Mouse (Mus musculus) gastrocnemius, postnatal 10 days (tissue): Measurements from ENCODE around the gene Lypd1. TPM values are rescaled to one million over a fixed set of nuclear protein-coding genes. Genes with fewer than 3 reads are reported as not detected.

Experiments
- DNase-seq: peaks from one replicate; pipeline ENCODE4 v3.0.0; 2021; ENCODE audit warnings: mixed read lengths
- long read RNA-seq, 2 experiments: library from polyadenylated mRNA; stranded (forward); transcript quantifications; one replicate each; pipeline ENCODE4 v2.0.0; 2021
- total RNA-seq, 2 experiments: library from RNA; stranded (reverse); gene quantifications; 2 replicates each; pipeline ENCODE4 v1.2.3; 2021

Lypd1 gene
- total RNA-seq: under 1 TPM; 0.28 to 0.41 TPM
- long read RNA-seq, experiment 1, full-length matches to known transcripts: 1 of 1 reads
- long read RNA-seq, experiment 1, partial matches to known transcripts: 0 of 1 reads
- long read RNA-seq, experiment 1, other reads (novel, unspliced or antisense): 0 of 1 reads
- long read RNA-seq, experiment 2, full-length matches to known transcripts: 2 of 2 reads
- long read RNA-seq, experiment 2, partial matches to known transcripts: 0 of 2 reads
- long read RNA-seq, experiment 2, other reads (novel, unspliced or antisense): 0 of 2 reads

- no peak for DNase-seq
Observed at GRCm38 (mm10) chr1:125912601-125913600, at the start of gene Lypd1. Gene Lypd1 (minus strand): TSS chr1:125913101.

- DNase-seq: no peak
Observed at GRCm38 (mm10) chr1:125951026-125951425, 38.1 kb upstream of the Lypd1 start.

GRCm38 (mm10) chr1:125949076-125949475 is 36.2 kb upstream of the Lypd1 start:
- no peak for DNase-seq

GRCm38 (mm10) chr1:125945136-125945535 is 32.2 kb upstream of the Lypd1 start:
- DNase-seq: no peak

- no peak for DNase-seq
Observed at GRCm38 (mm10) chr1:125943305-125943704, 30.4 kb upstream of the Lypd1 start.

- DNase-seq: no peak
Observed at GRCm38 (mm10) chr1:125925486-125925885, 12.6 kb upstream of the Lypd1 start.

- no peak for DNase-seq
Observed at GRCm38 (mm10) chr1:125923062-125923461, 10.2 kb upstream of the Lypd1 start.

- no peak for DNase-seq
Observed at GRCm38 (mm10) chr1:125920696-125921095, 7.8 kb upstream of the Lypd1 start.

GRCm38 (mm10) chr1:125911901-125912445 is 928 bp downstream of the Lypd1 start:
- DNase-seq: peak; percentile 8

GRCm38 (mm10) chr1:125911337-125911900 is 1.5 kb downstream of the Lypd1 start:
- peak; percentile 12 for DNase-seq

GRCm38 (mm10) chr1:125910871-125911265 is 2.0 kb downstream of the Lypd1 start:
- no peak for DNase-seq

- DNase-seq: no peak
Observed at GRCm38 (mm10) chr1:125910211-125910870, 2.6 kb downstream of the Lypd1 start.

GRCm38 (mm10) chr1:125893158-125893557 is 19.7 kb downstream of the Lypd1 start:
- no peak for DNase-seq

GRCm38 (mm10) chr1:125870056-125870455 is 42.8 kb downstream of the Lypd1 start:
- no peak for DNase-seq

- no peak for DNase-seq
Observed at GRCm38 (mm10) chr1:125858631-125859030, 54.3 kb downstream of the Lypd1 start.

GRCm38 (mm10) chr1:125854646-125855045 is 58.3 kb downstream of the Lypd1 start:
- no peak for DNase-seq

GRCm38 (mm10) chr1:125839746-125840392 is 73.0 kb downstream of the Lypd1 start:
- no peak for DNase-seq

GRCm38 (mm10) chr1:125837507-125837906 is 75.4 kb downstream of the Lypd1 start:
- DNase-seq: no peak

GRCm38 (mm10) chr1:125823611-125824010 is 89.3 kb downstream of the Lypd1 start:
- DNase-seq: no peak

GRCm38 (mm10) chr1:125821101-125821500 is 91.8 kb downstream of the Lypd1 start:
- no peak for DNase-seq
